14 mouse cellular contexts compared by ENCODE assay signal in the genomic region with DNA sequence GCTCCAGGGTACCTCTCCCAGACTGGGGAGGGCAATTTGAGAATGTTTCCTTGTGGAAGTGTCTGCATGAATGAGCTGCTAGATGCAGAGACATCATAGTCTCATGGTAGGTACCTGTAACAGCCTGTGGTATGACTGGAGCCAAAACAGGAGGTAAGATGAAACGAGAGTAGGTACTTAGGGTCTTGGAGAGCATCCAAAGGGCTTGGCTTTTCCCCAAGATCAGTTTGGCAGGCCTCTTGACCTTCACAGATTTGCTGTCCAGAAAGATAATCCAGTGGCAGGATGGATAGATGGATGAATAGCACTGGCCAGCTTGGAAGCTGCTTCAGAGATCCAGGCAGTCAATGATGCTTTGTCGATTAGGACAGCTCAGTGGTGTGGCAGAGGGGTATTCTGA. TPM values are rescaled to one million over a fixed set of nuclear protein-coding genes. Genes with fewer than 3 reads are reported as not detected.
A peak's percentile ranks its signal among the peaks of the same experiment; 100 is the strongest.
DNase-seq lines count a peak whose midpoint lies in the region; ATAC-seq and TF ChIP-seq lines count a peak whose summit lies in the region.
"Had no signal": no experiment of that assay in that cellular context is flagged by ENCODE, and none has a peak within 500 bp of the region (broad histone marks: within the 10 kb centered on the region; RNA-seq: fewer than 3 reads in every experiment).

No protein-coding gene starts in this region.

- no peak for ATAC-seq in heart, embryonic 12.5 days (ENCODE audit: insufficient number of reproducible peaks, low FRiP score)
- ATAC-seq in neural tube, embryonic 15.5 days (ENCODE audit: low FRiP score) = no peak

- H3K27me3 ChIP-seq in heart, embryonic 12.5 days (replicated peaks) = no peaks in the 10 kb centered on the region; the same call in 1 of the 2 replicates
- peaks cover 18% of the 10 kb centered on the region for H3K27me3 ChIP-seq in midbrain, embryonic 10.5 days (ENCODE audit: low read depth, poor library complexity, severe bottlenecking)
- no peaks in the 10 kb centered on the region for H3K27me3 ChIP-seq in neural tube, embryonic 15.5 days (replicated peaks)

- H3K36me3 ChIP-seq in heart, embryonic 12.5 days = no peaks in the 10 kb centered on the region
- peaks cover 4% of the 10 kb centered on the region; the same call in 1 of the 2 replicates for H3K36me3 ChIP-seq in midbrain, embryonic 10.5 days
- H3K36me3 ChIP-seq in neural tube, embryonic 15.5 days = no peaks in the 10 kb centered on the region
- H3K36me3 ChIP-seq: embryonic facial prominence, embryonic 13.5 days; G1E; lung, embryonic 15.5 days had no signal

- DNase-seq in heart, postnatal 14 days = no peak
- peak; percentile 32 for DNase-seq in retina, postnatal 1 day
- no peak for DNase-seq in retina, embryonic 14.5 days (ENCODE audit: low spot score)
- no peak for DNase-seq in midbrain, embryonic 10.5 days (ENCODE audit: low spot score)
- no peak for DNase-seq in lung, postnatal 25 days (ENCODE audit: low spot score)
- no peak for DNase-seq in layer of hippocampus, adult 2 months (ENCODE audit: low spot score in 2 of 2)
- DNase-seq: cerebellum, adult 8-10 months; kidney, adult 2 months; thymus, postnatal 25 days had no signal

- H3K4me1 ChIP-seq in heart, embryonic 12.5 days (replicated peaks) = peaks cover 30% of the 10 kb centered on the region
- peaks cover 49% of the 10 kb centered on the region for H3K4me1 ChIP-seq in midbrain, embryonic 10.5 days
- H3K4me1 ChIP-seq in neural tube, embryonic 15.5 days = peaks cover 42% of the 10 kb centered on the region

- H3K4me3 ChIP-seq in heart, embryonic 12.5 days = no peak overlapping the region
- peak overlapping the region; percentile 76 for H3K4me3 ChIP-seq in midbrain, embryonic 10.5 days
- H3K4me3 ChIP-seq in neural tube, embryonic 15.5 days (replicated peaks) = no peak overlapping the region; the same call in 1 of the 2 replicates
- H3K4me3 ChIP-seq in layer of hippocampus, adult 2 months = no peak overlapping the region

- H3K9ac ChIP-seq in heart, embryonic 12.5 days = no peak overlapping the region
- H3K9ac ChIP-seq in neural tube, embryonic 15.5 days (replicated peaks) = no peak overlapping the region

- TF ChIP-seq CTCF in layer of hippocampus, adult 2 months (conservative IDR thresholded peaks at IDR 0.05) = no peak

- H3K9me3 ChIP-seq in heart, embryonic 12.5 days (replicated peaks) = no peaks in the 10 kb centered on the region
- H3K9me3 ChIP-seq in midbrain, embryonic 10.5 days (replicated peaks) = no peaks in the 10 kb centered on the region
- H3K9me3 ChIP-seq in neural tube, embryonic 15.5 days (replicated peaks) = no peaks in the 10 kb centered on the region
- H3K9me3 ChIP-seq: embryonic facial prominence, embryonic 13.5 days; lung, embryonic 15.5 days had no signal

- H3K27ac ChIP-seq in heart, embryonic 12.5 days (ENCODE audit: poor library complexity, severe bottlenecking) = no peak overlapping the region
- H3K27ac ChIP-seq in midbrain, embryonic 10.5 days (replicated peaks) = peak overlapping the region; percentile 98
- peak overlapping the region; percentile 94 for H3K27ac ChIP-seq in neural tube, embryonic 15.5 days (replicated peaks)
- H3K27ac ChIP-seq in layer of hippocampus, adult 2 months = no peak overlapping the region
- H3K27ac ChIP-seq: embryonic facial prominence, embryonic 13.5 days had no signal

- intact Hi-C loops in heart, postnatal 14 days (cut with DNase I) = loop anchor here (2.0 to 5.0 kb wide), 4 partner anchors 49 to 143 kb away; no protein-coding TSS in a partner anchor

- 46% methylated on average over 2 of the region's 2 CpGs for WGBS in heart, embryonic 12.5 days
- WGBS in midbrain, embryonic 10.5 days = 69% methylated on average over 2 of the region's 2 CpGs
- WGBS in neural tube, embryonic 15.5 days = 66% methylated on average over 2 of the region's 2 CpGs

- H3K4me2 ChIP-seq in heart, embryonic 12.5 days = peak overlapping the region; percentile 78; the same call in 1 of the 2 replicates
- peak overlapping the region; percentile 87 for H3K4me2 ChIP-seq in neural tube, embryonic 15.5 days

RNA-seq across cellular contexts. Expression of a gene that starts 1.0 kb away (rescaled TPM):
- 66.1 and 67.6 TPM in 2 replicates for polyA plus RNA-seq in heart, embryonic 12.5 days (2016; fragmentation: Nextera tagmentation; extraction: Ambion mirVana)
- 1 to 10 TPM; 5.0 to 9.0 TPM for total RNA-seq in heart, postnatal 14 days (2021)
- polyA plus RNA-seq in midbrain, embryonic 10.5 days (2016; fragmentation: Nextera tagmentation; extraction: Ambion mirVana) = 174 and 175 TPM in 2 replicates
- polyA plus RNA-seq in neural tube, embryonic 15.5 days (2015; fragmentation: Nextera tagmentation; extraction: Ambion mirVana) = 28.5 and 31.0 TPM in 2 replicates
- total RNA-seq in layer of hippocampus, adult 2 months (2021) = 1 to 10 TPM; 4.9 to 5.1 TPM
- total RNA-seq: G1E had no signal
- polyA plus RNA-seq: G1E had no signal

Comparison
In these comparisons a context has a peak if more than half of its experiments do, and no peak if none do; other contexts are left out.
1. H3K27ac ChIP-seq: peak in midbrain, embryonic 10.5 days (single experiment) and neural tube, embryonic 15.5 days (single experiment); none in heart, embryonic 12.5 days (single experiment) and layer of hippocampus, adult 2 months (single experiment).